In genomic region chr19:59697628-59698027, GRCm38 (mm10) we compare ENCODE assay signal across 8 mouse cellular contexts.
DNase-seq lines count a peak whose midpoint lies in the region; ATAC-seq and TF ChIP-seq lines count a peak whose summit lies in the region.

No protein-coding gene starts in this region.

- DNase-seq in brain, embryonic 18.5 days (ENCODE audit: low read depth, low spot score): peak; percentile 55
- DNase-seq in forebrain, embryonic 14.5 days (ENCODE audit: low spot score): peak; percentile 90
- DNase-seq in left cerebral cortex, postnatal 4 days: peak; percentile 74
- no peak for DNase-seq in lung, postnatal 0 days (ENCODE audit: low spot score)
- DNase-seq in urinary bladder, postnatal 14 days (ENCODE audit: low spot score): no peak
- DNase-seq in gastrocnemius, adult 2 months: no peak

- peak; percentile 94 for ATAC-seq in forebrain, embryonic 14.5 days
- peak; percentile 84 for ATAC-seq in kidney, embryonic 15.5 days (replicated peaks; ENCODE audit: low FRiP score)
- ATAC-seq in lung, postnatal 0 days: no peak
- ATAC-seq in CD4-positive, CD25-positive, alpha-beta regulatory T cell, adult 4 months: no peak

- H3K9ac ChIP-seq in forebrain, embryonic 14.5 days (ENCODE audit: low read length): no peak overlapping the region
- no peak overlapping the region for H3K9ac ChIP-seq in kidney, embryonic 15.5 days
- H3K9ac ChIP-seq in lung, postnatal 0 days (replicated peaks; ENCODE audit: low read depth): no peak overlapping the region

- no peak overlapping the region for H3K27ac ChIP-seq in forebrain, embryonic 14.5 days (ENCODE audit: low read depth, low read length)
- H3K27ac ChIP-seq in kidney, embryonic 15.5 days: peak overlapping the region; percentile 37; the same call in 1 of the 2 replicates
- H3K27ac ChIP-seq in lung, postnatal 0 days (ENCODE audit: low read length): no peak overlapping the region
- no peak overlapping the region for H3K27ac ChIP-seq in gastrocnemius, adult 2 months

- H3K4me2 ChIP-seq in forebrain, embryonic 14.5 days (ENCODE audit: low read length): no peak overlapping the region
- H3K4me2 ChIP-seq in kidney, embryonic 15.5 days: no peak overlapping the region
- no peak overlapping the region for H3K4me2 ChIP-seq in lung, postnatal 0 days (replicated peaks; ENCODE audit: low read depth, low read length)

- intact Hi-C loops in left cerebral cortex, postnatal 4 days (cut with DNase I): no loop called here
- intact Hi-C loops in gastrocnemius, adult 2 months (cut with DNase I): no loop called here

- peaks cover 6% of the 10 kb centered on the region; the same call in 1 of the 2 replicates for H3K4me1 ChIP-seq in forebrain, embryonic 14.5 days (ENCODE audit: control insufficient read depth, insufficient read depth, low read length)
- H3K4me1 ChIP-seq in kidney, embryonic 15.5 days: peaks cover 18% of the 10 kb centered on the region; the same call in 1 of the 2 replicates
- no peaks in the 10 kb centered on the region for H3K4me1 ChIP-seq in lung, postnatal 0 days (ENCODE audit: insufficient read depth, low read depth, low read length)

- no peaks in the 10 kb centered on the region for H3K27me3 ChIP-seq in forebrain, embryonic 14.5 days (replicated peaks; ENCODE audit: control insufficient read depth, insufficient read depth, low read length)
- no peaks in the 10 kb centered on the region for H3K27me3 ChIP-seq in kidney, embryonic 15.5 days
- no peaks in the 10 kb centered on the region for H3K27me3 ChIP-seq in lung, postnatal 0 days (replicated peaks; ENCODE audit: insufficient read depth, low read length)

- TF ChIP-seq CTCF in lung, postnatal 0 days (IDR thresholded peaks at IDR 0.05): no peak
- no peak for TF ChIP-seq CTCF in gastrocnemius, adult 2 months (IDR thresholded peaks at IDR 0.05)

- no peak overlapping the region for H3K4me3 ChIP-seq in forebrain, embryonic 14.5 days (ENCODE audit: low read depth, low read length)
- no peak overlapping the region for H3K4me3 ChIP-seq in kidney, embryonic 15.5 days (replicated peaks)
- no peak overlapping the region for H3K4me3 ChIP-seq in lung, postnatal 0 days (ENCODE audit: low read depth, low read length)
- no peak overlapping the region for H3K4me3 ChIP-seq in gastrocnemius, adult 2 months

- 6% methylated on average over 5 of the region's 5 CpGs for WGBS in forebrain, embryonic 14.5 days
- 45% methylated on average over 5 of the region's 5 CpGs for WGBS in kidney, embryonic 15.5 days
- WGBS in lung, postnatal 0 days: 78% methylated on average over 5 of the region's 5 CpGs

- no peaks in the 10 kb centered on the region for H3K9me3 ChIP-seq in forebrain, embryonic 14.5 days (replicated peaks; ENCODE audit: control insufficient read depth, low read length)
- no peaks in the 10 kb centered on the region for H3K9me3 ChIP-seq in kidney, embryonic 15.5 days (replicated peaks)
- no peaks in the 10 kb centered on the region for H3K9me3 ChIP-seq in lung, postnatal 0 days (ENCODE audit: low read length)

- no peak for TF ChIP-seq EP300 in lung, postnatal 0 days (IDR thresholded peaks at IDR 0.05)

- no peaks in the 10 kb centered on the region for H3K36me3 ChIP-seq in forebrain, embryonic 14.5 days (ENCODE audit: control insufficient read depth, insufficient read depth, low read length)
- no peaks in the 10 kb centered on the region for H3K36me3 ChIP-seq in kidney, embryonic 15.5 days
- no peaks in the 10 kb centered on the region for H3K36me3 ChIP-seq in lung, postnatal 0 days (ENCODE audit: insufficient read depth, low read length)

Comparison
In these comparisons a context has a peak if more than half of its experiments do, and no peak if none do; other contexts are left out.
1. DNase-seq: peak in brain, embryonic 18.5 days (single experiment), forebrain, embryonic 14.5 days (single experiment) and left cerebral cortex, postnatal 4 days (single experiment); none in lung, postnatal 0 days (single experiment), urinary bladder, postnatal 14 days (single experiment) and gastrocnemius, adult 2 months (single experiment).
2. ATAC-seq: peak in forebrain, embryonic 14.5 days (single experiment) and kidney, embryonic 15.5 days (single experiment); none in lung, postnatal 0 days (single experiment) and CD4-positive, CD25-positive, alpha-beta regulatory T cell, adult 4 months (single experiment).